18 mouse cellular contexts compared by ENCODE assay signal in the genomic region with DNA sequence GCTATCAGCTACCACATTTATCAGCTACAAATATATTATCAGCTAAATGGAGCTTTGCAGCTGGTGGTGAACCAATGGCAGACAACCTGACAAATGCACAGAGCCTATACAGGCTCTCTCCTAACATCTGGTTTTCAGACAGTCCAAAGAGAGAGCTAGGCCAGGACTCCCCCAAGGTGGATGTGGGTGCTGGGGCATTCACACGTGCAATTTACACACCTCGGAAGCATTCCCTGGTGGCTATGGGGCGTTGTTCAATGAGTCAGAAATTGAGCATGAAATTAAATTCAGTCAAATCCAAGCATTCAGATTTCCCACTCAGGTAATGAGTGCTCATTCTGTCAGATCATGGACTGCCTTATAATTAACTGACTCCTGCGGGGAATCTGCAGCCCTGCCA. TPM values are rescaled to one million over a fixed set of nuclear protein-coding genes. Genes with fewer than 3 reads are reported as not detected.
"Had no signal": no experiment of that assay in that cellular context is flagged by ENCODE, and none has a peak within 500 bp of the region (broad histone marks: within the 10 kb centered on the region; RNA-seq: fewer than 3 reads in every experiment).

No protein-coding gene starts in this region.

- H3K4me1 ChIP-seq: intestine, embryonic 15.5 days; kidney, embryonic 15.5 days; limb, embryonic 12.5 days; neural tube, embryonic 15.5 days had no signal

- H3K4me2 ChIP-seq: intestine, embryonic 15.5 days; kidney, embryonic 15.5 days; limb, embryonic 12.5 days; neural tube, embryonic 15.5 days had no signal

- H3K27ac ChIP-seq: intestine, embryonic 15.5 days; kidney, embryonic 15.5 days; limb, embryonic 12.5 days; neural tube, embryonic 15.5 days had no signal

- H3K27me3 ChIP-seq: intestine, embryonic 15.5 days; kidney, embryonic 15.5 days; limb, embryonic 12.5 days; neural tube, embryonic 15.5 days had no signal

- DNase-seq: kidney, adult 18-20 months; kidney, postnatal 14 days; lung, adult 18-20 months; right cerebral cortex, adult 18-20 months; right cerebral cortex, postnatal 25 days; thymus, postnatal 36 days had no signal

- H3K9me3 ChIP-seq: intestine, embryonic 15.5 days; kidney, embryonic 15.5 days; limb, embryonic 12.5 days; neural tube, embryonic 15.5 days had no signal

- ATAC-seq: intestine, embryonic 15.5 days had no signal

- H3K36me3 ChIP-seq: intestine, embryonic 15.5 days; kidney, embryonic 15.5 days; limb, embryonic 12.5 days; neural tube, embryonic 15.5 days had no signal

- H3K9ac ChIP-seq: intestine, embryonic 15.5 days; kidney, embryonic 15.5 days; limb, embryonic 12.5 days; neural tube, embryonic 15.5 days had no signal

- H3K4me3 ChIP-seq: intestine, embryonic 15.5 days; kidney, embryonic 15.5 days; limb, embryonic 12.5 days; myocyte; neural tube, embryonic 15.5 days had no signal

RNA-seq across cellular contexts. Expression of gene Fgg, which starts 4.0 kb away (rescaled TPM):
- total RNA-seq: layer of hippocampus, postnatal 25 days; left cerebral cortex, adult 8-10 months; left cerebral cortex, postnatal 36 days; megakaryocyte-erythroid progenitor cell, adult 5-6 weeks had no signal
- polyA plus RNA-seq: large intestine, adult 2 months; limb, embryonic 12.5 days; myocyte; neural tube, embryonic 15.5 days; small intestine, adult 2 months had no signal

RNA-seq across cellular contexts. Expression of gene Fga, which starts 14.3 kb away (rescaled TPM):
- total RNA-seq: left cerebral cortex, adult 8-10 months; left cerebral cortex, postnatal 36 days; megakaryocyte-erythroid progenitor cell, adult 5-6 weeks had no signal
- polyA plus RNA-seq: myocyte; neural tube, embryonic 11.5 days; small intestine, adult 2 months had no signal

RNA-seq across cellular contexts. Expression of gene Fgb, which starts 38.1 kb away (rescaled TPM):
- total RNA-seq: layer of hippocampus, postnatal 25 days; left cerebral cortex, adult 8-10 months; left cerebral cortex, postnatal 36 days; megakaryocyte-erythroid progenitor cell, adult 5-6 weeks had no signal
- polyA plus RNA-seq: myocyte; small intestine, adult 2 months had no signal
